Mouse (Mus musculus) common myeloid progenitor, adult 5-6 weeks (primary cell): ENCODE results near the gene Nr5a1. TPM values are rescaled to one million over a fixed set of nuclear protein-coding genes. Genes with fewer than 3 reads are reported as not detected.

Experiments used
- ATAC-seq: replicated peaks from 2 replicates; pipeline ENCODE4 v1.8.0; 2016; ENCODE audit warnings: low read depth, mild to moderate bottlenecking, moderate TSS enrichment, inconsistent platforms; ENCODE audit not compliant: poor library complexity, severe bottlenecking
- total RNA-seq: library from RNA; stranded (forward); fragments of 200-1000, 187-1606 nt; gene quantifications from 2 replicates; pipeline ENCODE4 v1.2.3, GENCODE M21; 2017

Gene Nr5a1
- total RNA-seq, 1 experiment from 2014 or later = not detected

GRCm38 (mm10) chr2:38706661-38707060, 7.7 kb downstream of the Nr5a1 start:
- ATAC-seq = no peak

DNA sequence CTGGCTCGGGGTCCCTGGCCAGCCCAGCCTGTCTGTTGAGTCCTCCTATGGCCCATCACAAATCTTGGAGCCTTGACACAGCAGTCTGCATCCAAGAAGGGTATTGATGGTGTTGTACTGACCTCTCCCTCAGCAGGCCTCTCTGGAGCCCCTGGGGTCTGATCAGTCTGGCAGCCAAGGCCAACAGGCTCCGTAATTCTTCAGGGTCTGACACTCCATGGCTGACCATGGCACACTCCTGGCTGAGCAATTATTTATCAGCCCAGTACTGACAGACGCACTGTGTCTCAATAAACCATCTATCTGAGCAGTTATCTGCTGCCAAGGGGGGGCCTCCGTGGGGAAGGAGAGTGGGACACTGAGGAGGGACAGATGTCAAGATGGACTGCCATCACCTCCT, 9.3 kb downstream of the Nr5a1 start:
- no peak for ATAC-seq

DNA sequence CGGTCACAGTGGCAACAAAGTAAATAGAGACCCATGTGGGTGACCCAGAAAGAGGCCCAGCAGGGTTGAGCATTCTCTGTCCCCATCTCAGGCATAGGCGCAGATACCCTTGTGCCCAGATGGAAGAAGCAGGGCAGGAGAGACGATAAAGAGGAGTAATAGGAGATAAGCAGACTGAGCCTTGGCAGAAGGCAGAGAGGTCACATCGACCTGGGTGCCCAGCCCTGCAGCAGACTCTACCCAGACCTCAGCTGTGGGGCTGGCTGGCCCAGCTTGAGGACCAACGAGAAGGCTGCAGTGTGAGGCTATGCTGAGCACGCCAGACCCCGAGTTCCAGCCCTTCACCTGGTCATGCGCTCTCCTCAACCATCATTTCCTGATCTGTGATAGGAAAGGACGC, 10.0 kb downstream of the Nr5a1 start:
- ATAC-seq = no peak

GRCm38 (mm10) chr2:38700177-38700576, 14.2 kb downstream of the Nr5a1 start:
- ATAC-seq = 0 out of 2 replicates have a peak, but pooled peaks have one; percentile 22

GRCm38 (mm10) chr2:38698623-38699022, 15.7 kb downstream of the Nr5a1 start:
- ATAC-seq = no peak

- ATAC-seq = no peak
These were observed 16.9 kb downstream of the Nr5a1 start for GRCm38 (mm10) chr2:38697128-38698120.

DNA sequence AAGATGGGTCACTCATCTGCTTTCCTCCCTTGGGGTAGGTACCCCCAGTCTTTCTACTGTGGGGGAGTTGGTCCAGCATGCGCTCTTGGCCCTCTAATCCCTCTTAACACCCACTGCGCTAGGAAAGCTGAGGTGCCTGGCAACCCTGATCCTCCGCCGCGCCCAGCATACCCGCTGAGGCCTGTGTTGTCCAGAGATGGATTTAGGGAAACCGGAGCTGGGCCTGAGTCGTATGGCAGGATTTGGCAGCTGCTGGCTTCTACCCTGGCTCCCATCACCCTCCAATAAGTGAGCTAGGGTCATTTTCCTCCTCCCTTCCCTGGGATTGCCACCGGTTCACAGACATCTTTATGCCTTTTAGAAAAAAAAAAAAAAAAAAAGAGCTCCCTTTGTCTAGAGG, 18.6 kb downstream of the Nr5a1 start:
- no peak for ATAC-seq

DNA sequence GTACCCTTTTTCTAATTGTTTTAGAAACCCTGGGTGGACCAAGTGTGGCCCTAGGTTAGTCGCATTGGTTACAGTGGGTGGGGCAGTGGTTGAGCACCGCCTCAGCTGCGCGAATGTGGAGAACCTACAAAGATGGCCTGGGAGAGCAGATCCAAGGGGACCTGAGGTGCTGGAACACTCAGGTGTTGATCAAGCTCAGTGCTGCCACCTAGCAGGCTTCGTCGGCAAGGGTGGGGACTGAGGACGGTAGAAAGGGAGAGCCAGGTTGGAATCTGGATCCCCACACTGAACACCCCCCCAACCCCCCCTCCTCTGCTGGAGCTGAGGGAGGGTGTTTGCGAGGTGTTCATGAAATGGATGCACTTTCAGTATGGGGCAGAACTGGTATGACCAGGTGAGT, 22.8 kb downstream of the Nr5a1 start:
- ATAC-seq = peak; percentile 48

- no peak for ATAC-seq
These were observed 24.5 kb downstream of the Nr5a1 start for GRCm38 (mm10) chr2:38689881-38690280.

DNA sequence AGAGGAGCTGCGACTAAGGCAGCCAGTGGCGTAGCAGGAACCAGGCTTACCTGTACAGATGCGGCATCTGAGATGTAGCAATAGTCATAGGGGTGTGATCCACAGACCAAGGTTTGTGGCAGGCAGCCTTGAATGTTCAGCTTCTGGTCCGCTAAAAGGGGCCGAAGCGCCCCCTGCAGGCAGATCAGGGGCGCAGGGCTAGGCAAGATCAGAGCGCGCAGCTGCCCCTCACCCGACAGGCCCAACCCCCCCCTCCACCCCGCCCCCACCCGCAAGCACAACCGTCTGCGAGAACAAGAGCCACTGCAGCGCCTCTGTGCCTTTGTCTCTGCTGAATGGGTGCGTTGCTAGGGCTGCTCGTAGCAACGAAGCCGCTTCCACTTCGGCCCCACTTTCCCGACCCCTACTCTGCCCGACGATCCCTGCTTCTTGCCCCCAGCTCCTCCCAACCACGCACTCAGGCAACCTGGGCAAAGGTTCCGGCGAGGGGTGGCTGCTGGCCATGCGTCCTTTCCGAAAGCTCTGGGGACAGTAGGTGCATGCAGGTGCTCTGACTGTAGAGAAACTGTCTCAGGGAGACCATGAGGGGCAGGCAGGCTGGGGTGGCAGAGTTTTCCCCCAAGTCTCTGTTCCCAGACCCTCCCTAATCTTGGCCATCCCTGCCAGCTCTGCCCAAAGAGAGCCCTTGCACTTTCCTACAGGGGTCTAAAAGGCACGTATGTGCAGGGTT, 25.4 kb downstream of the Nr5a1 start:
- ATAC-seq = peak; percentile 45; the same call in 1 of the 2 replicates

DNA sequence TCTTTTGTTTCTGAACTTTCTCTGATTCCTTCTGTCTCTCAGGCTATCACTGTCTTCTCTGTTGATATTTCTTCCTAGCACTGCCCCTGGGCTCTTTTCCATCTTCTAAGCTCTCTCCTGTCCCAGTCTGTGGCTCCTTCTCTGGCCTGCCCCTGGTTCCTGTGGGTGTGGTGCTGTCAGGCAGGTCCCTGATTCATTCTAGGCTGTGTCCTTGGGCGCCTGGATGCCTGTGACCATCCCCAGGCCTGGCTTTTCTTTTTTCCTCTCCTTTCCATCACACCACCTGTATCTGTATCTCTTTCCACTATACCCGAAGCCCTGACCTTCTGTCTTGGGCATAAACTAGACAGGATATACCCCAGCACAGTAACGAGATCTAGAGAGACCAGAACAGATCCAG, 28.6 kb downstream of the Nr5a1 start:
- no peak for ATAC-seq

DNA sequence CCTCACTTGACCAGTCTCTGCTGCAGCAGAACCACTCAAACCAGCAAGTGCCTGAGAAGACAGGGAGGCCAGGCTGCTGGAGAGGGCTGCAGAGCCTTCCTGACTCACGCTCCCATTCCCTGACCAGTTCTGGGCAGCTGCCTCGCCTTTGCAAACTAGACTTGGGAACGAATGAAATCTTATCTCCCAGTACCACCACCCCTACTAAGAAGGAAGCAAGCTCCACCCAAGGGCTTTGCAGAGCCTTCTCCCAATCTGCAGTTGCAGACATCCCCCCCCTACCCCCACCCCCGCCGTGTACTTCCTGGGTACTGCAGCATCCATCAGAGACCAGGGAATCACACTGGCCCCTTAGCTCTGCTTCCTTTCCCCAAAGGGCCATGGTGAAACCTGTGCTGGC, 31.3 kb downstream of the Nr5a1 start:
- no peak for ATAC-seq

- ATAC-seq = no peak
These were observed 32.1 kb downstream of the Nr5a1 start for GRCm38 (mm10) chr2:38682209-38682608.

- no peak for ATAC-seq
These were observed 35.4 kb downstream of the Nr5a1 start for GRCm38 (mm10) chr2:38678947-38679346.

- ATAC-seq = no peak
These were observed 38.9 kb downstream of the Nr5a1 start for GRCm38 (mm10) chr2:38675366-38675969.

DNA sequence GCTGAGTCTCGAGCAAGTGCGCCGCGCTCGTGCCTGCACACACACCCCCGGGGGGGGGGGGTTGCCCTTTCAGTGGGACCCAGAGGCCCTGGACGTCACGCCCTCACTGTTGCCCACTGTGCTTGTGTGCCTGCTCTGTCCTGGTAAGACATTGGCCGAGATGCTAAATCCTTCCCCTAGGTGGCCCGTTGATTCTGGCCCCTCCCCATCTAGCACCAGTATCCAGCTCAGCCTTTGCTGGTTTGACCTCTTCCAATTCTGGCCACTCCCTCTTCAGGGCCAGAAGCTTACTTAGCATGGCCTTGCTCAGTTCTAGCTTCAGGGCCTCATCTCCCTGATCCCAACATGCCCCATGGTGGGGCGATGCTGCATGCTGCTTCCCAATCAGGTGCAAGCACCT, 41.8 kb downstream of the Nr5a1 start:
- no peak for ATAC-seq

DNA sequence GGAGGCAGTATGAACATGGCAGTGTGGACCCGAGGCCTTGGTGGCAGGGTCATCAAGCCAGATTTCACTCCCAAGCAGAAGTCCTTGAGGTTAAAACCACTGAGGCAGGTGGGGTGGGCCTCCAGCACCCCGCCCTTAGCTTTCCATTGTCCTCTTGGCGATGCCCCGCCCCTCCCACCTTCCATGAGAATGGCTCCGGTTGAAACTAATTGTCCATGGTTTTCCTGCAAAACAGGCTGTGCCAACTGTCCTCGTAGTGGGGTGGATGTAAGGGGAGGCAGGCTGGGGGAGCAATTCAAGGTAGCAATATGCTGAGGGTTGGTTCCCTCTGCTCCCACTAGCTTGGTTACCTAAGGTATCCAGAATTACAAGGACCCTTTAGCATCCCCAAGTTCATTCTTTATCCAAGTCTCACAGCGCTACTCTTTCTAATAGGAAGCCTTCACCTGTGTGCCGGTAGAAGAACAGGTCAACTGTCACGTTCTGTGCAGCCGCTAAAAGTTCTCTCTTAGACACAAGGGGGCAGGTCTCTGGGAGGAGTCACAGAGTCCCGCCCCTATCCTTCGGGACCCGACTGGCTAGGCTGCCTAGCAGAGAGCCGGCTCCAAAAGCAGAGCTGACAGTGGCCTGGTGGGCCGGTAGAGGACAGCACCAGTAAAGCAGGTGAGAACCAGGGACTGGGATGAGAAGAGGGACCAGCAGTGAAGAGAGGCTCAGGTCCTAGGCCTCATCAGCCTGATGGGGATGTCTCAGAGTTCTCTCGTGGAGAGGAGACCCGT, 45.4 kb downstream of the Nr5a1 start:
- peak; percentile 96 for ATAC-seq

DNA sequence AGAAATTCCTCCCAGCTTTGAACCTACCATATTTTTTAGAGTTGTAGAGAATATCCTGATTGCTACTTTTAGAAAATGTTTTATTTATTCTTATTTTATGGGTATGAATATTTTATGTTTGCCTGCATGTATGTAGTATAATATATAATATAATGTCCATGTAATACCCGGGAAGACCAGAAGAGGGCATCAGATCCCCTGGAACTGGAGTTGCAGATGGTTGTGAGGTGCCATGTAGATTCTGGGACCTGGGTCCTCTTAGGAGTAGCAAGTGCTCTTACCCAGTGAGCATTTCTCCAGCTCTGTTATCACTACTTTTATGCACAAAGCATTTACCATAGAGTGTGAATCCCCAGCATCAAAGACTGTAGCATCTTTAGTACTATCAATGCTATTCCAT, 52.9 kb downstream of the Nr5a1 start:
- ATAC-seq = 0 out of 2 replicates have a peak, but pooled peaks have one; percentile 34

DNA sequence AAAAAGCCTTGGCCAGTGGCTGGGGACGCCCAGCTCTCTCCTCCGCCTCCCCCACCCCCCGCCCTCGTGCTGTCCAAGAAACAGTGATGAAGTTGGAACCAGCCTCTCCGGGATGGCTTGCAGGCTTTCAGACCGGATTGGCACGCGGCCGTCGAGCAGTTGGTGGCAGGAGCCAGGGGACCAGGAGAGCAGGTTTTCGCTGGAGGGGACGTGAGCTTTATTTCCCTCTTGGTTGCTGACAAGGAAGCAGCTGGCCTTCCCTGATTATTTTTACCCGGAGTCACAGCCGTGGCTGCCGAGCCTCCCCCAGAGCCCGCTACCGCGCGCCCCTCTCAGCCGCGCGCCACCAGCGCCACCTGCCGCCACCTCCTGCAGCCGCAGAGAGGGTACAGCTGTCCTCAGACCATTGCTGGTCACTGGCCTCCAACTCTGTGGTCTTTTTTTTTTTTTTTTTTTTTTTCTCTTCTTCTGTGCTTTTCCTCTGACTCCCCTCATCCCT, 56.0 kb downstream of the Nr5a1 start:
- ATAC-seq = peak; percentile 94

GRCm38 (mm10) chr2:38653694-38654093, 60.6 kb downstream of the Nr5a1 start:
- ATAC-seq = no peak
